Mouse (Mus musculus): Measurements from ENCODE around the gene Scgb1b30.

GRCm38 (mm10) chr7:34132355-34133079 lies 37.3 kb downstream of the Scgb1b30 start:
- no peak for TF ChIP-seq CTCF (IDR thresholded peaks at IDR 0.05; ENCODE audit: control insufficient read depth, insufficient read depth, low read length)
- TF ChIP-seq POLR2A (IDR thresholded peaks at IDR 0.05; ENCODE audit: borderline replicate concordance, control insufficient read depth, low read depth, low read length): no peak

Measured in bone marrow, adult 2 months (tissue).